Mouse (Mus musculus) heart, postnatal 0 days (tissue): ENCODE measurements around the gene Dbx1.

Source experiments
- CTCF ChIP-seq: IDR thresholded peaks from 2 replicates; pipeline ENCODE4 v1.5.1; 2016; ENCODE audit warnings: antibody characterized with exemption, control low read depth, low read depth
- EP300 ChIP-seq: IDR thresholded peaks from 2 replicates; pipeline ENCODE4 v1.6.1; 2016; ENCODE audit warnings: antibody characterized with exemption, low read depth

DNA sequence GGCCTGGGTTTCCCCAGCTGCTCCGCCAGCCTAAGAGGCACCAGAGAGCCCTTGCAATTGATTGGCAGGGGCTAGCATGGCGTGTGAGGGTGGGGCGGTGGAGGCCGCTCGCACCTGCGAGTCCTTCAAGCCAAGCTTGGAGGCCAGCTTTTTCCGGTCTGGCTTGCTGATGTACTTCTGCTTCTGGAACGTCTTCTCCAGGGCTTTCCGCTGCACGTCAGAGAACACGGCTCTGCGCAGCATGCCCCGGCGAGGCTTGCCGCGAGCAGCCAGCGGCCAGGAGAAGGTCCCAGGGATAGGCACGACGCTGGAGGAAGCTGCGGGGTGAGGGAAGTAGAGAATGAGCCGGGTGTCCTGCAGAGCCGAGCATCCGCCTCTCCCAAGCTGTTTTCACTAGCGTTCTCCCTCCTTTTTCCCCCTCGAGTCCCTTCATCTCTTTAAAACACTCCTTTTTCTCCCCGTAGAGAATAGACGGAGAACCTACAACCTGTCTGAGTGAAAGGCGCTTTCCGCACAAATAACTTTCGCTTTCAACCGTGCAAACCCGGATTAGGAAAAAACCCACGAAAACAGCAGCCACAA lies 3.2 kb downstream of the Dbx1 start:
- TF ChIP-seq CTCF (no peak), EP300 (no peak)
